Mouse (Mus musculus) ES-CJ7 (cell line): Measurements from ENCODE around the gene Men1.
"Not testable (repeated sequence)": the region's sequence is repeated elsewhere in the genome, so short reads cannot be mapped to it uniquely, and the experiment has no call there.

Source experiments
- DNase-seq: peaks from one replicate; pipeline ENCODE4 v3.0.0; 2011; ENCODE audit warnings: low read depth, low spot score

The Men1 gene

GRCm38 (mm10) chr19:6304787-6305516 is 29.8 kb upstream of the Men1 start:
- DNase-seq, result peak; percentile 92

DNA sequence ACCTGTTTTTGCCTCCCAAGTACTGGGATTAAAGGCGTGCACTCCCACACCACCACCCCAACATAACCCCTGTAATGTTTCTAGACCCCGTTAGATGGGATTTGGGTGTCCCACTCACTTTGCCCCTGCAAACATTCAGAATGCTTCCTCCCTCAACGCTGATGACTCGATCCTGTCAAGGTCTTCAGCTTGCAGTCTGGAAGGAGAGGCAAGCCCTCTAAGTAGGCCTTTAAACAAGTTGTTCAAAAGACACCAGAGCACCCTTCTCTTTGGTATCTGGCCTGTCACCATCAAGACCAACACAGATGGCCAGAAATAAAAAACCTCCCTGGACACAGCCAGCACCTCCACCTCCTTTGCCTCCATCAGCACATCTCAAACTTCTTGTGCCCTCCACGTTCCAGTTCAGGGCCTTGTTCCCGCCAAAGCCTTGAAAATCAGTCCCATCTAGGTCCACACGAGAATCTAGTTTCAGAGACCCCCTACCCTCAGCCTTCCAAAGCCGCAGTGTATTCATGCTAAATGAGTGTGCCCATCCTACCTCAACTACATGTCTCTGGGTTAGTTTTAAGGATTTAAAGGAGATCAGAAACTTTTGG is 29.2 kb upstream of the Men1 start:
- no peak for DNase-seq

DNA sequence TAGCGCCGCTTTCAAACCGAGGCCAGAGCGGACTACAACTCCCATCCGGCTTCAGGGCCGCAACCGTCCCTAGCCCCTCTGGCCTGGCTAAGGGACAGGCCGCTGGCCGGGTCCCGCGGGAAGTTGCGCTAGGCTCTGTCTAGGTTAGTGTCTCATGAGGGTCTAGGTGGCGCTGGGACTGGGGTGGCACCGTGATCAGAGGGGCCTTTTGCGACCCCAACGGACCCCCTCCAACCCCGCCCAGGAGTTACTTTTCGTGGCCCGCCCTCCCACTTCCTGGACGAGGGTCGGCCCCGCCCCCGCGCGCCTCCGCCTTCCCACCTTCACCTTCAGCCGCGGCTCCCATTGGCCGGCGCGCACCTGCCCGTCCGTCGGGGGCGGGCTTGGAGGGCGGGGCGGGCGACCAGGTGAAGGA is 28.6 kb upstream of the Men1 start, which contains the start of gene Cdc42bpg:
Cdc42bpg (plus strand) TSS at position 320 of the 415 bp plus-strand sequence.
- peak; percentile 87 for DNase-seq

DNA sequence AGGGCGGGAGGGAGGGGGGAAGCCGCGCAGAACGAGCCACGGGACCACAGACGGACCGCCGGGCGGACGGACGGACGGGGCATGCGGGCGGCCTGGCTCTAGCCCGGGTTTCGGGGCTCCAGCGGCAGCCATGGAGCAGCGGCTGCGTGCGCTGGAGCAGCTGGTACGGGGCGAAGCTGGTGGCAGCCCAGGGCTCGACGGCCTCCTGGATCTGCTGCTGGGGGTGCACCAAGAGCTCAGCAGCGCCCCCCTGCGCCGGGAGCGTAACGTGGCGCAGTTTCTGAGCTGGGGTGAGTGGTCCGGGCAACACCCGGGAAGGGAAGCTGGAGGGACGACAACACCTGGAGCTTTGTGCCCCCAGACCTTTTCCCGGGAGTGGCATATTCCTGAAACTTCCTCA is 28.2 kb upstream of the Men1 start:
- DNase-seq, result peak; percentile 90

- no peak for DNase-seq
Observed at GRCm38 (mm10) chr19:6307733-6308531, 26.8 kb upstream of the Men1 start.

GRCm38 (mm10) chr19:6310181-6310580 is 24.6 kb upstream of the Men1 start:
- DNase-seq, result no peak

- DNase-seq, result not testable (repeated sequence)
Observed at GRCm38 (mm10) chr19:6311783-6312182, 23.0 kb upstream of the Men1 start.

- no peak for DNase-seq
Observed at GRCm38 (mm10) chr19:6313796-6314195, 21.0 kb upstream of the Men1 start.

GRCm38 (mm10) chr19:6314513-6314912 is 20.3 kb upstream of the Men1 start:
- DNase-seq, result no peak

DNA sequence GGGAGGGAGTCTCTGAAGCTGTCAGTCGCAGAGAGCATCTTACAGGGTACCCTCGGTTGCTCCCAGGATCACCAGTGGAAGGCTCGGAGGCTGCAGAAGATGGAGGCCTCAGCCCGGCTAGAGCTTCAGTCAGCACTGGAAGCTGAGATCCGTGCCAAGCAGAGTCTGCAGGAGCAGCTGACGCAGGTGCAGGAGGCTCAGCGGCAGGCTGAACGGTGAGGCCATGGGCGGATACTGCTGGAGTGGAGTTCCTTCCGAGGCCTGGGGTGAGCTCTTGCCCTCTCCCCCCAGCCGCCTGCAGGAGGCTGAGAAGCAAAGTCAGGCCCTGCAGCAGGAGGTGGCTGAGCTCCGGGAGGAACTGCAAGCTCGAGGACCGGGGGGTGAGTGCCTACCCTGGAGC is 19.2 kb upstream of the Men1 start:
- DNase-seq, result no peak

DNA sequence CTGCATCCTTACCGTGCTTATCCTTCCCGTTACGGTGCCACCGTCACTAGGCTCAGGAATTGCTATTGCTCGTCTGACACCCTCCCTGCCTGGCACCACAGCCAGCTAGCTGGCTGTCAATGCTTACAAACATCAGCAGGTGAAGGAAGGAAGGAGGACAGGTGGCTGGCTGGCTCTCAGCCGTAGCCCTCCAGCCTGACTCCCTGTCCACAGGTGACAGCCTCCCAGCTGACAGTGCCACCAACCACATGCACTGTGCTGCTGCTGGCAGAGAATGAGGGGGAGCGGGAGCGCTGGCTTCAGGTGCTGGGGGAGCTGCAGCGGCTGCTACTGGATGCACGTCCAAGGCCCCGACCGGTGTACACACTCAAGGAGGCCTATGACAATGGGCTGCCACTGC is 16.6 kb upstream of the Men1 start:
- DNase-seq, result no peak

DNA sequence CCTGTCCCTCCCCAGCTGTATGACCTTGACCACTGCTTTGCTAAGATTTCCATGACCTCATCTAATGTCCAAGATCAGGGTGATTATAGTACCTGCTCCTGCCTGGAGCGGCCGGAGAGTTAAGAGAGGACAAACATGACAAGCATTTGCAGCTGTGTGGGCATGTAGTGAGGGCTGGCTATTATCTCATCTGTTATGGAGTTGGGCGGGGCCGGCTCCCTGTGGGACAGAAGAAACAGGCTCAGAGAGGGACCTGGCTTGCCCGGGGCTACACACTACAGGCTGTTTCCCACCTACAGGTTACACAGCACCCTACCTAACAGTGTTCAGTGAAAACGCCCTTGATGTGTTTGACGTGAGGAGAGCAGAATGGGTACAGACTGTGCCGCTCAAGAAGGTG is 13.4 kb upstream of the Men1 start:
- DNase-seq, result no peak

DNA sequence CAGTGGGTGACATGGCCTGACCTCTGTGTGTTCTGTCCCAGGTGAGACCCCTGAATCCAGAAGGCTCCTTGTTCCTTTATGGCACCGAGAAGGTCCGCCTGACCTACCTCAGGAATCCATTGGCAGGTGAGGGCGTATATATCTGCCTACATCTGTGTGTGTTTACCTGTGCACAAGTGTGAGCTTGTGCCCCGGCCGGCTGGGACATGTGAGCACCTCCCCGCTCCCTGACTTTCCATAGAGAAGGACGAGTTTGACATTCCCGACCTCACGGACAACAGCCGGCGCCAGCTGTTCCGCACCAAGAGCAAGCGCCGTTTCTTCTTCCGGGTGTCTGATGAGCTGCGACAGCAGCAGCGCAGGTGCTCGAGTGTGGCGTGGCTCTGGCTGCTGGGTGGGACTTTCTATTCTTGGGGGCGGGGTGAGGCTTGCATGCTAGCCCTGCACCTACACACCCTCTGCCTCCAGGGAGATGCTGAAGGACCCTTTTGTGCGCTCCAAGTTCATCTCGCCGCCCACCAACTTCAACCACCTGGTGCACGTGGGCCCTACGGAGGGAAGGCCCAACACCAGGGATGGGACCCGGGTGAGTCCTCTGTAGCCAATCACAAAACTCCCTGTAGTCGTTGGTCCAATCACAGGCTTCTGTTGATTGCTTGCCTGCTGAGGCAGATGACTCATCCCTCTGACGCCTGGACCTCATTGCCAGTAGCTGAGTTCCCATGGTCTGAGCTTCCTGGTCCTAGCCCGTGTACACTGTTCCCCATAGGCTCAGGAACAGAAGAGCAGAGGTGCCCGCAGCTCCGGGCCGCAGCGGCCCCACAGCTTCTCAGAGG is 12.8 kb upstream of the Men1 start:
- peak; percentile 90 for DNase-seq

DNA sequence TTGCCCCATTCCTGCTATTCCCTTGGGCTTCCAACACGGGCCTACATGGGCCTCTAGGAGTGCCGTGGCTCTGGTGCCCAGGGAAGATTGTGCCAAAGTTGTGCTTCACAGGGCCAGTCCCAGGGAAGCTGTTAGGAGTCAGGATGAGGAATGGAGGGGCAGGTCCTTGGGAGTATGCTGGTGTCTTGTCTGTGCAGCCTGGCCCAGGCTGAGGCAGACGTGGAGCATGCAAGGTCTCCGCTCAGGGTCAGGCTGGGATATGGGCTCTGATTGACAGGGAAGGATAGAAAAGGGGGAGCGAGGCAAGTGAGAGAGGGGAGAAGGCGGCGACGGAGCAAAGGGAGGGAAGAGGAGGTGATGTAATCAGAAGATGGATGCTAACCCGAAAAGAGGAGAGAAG is 10.0 kb upstream of the Men1 start:
- DNase-seq, result no peak

- no peak for DNase-seq
Observed at GRCm38 (mm10) chr19:6331178-6331577, 3.6 kb upstream of the Men1 start.

- peak; percentile 76 for DNase-seq
Observed at GRCm38 (mm10) chr19:6331719-6332516, 2.9 kb upstream of the Men1 start.

- DNase-seq, result no peak
Observed at GRCm38 (mm10) chr19:6333761-6334595, 801 bp upstream of the Men1 start.

DNA sequence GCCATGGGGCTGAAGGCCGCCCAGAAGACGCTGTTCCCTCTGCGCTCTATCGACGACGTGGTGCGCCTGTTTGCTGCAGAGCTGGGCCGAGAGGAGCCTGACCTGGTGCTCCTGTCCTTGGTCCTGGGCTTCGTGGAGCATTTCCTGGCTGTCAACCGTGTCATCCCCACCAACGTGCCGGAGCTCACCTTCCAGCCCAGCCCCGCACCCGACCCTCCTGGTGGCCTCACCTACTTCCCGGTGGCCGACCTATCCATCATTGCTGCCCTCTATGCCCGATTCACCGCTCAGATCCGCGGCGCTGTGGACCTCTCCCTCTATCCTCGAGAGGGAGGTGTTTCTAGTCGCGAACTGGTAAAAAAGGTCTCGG is 664 bp downstream of the Men1 start:
- no peak for DNase-seq

DNA sequence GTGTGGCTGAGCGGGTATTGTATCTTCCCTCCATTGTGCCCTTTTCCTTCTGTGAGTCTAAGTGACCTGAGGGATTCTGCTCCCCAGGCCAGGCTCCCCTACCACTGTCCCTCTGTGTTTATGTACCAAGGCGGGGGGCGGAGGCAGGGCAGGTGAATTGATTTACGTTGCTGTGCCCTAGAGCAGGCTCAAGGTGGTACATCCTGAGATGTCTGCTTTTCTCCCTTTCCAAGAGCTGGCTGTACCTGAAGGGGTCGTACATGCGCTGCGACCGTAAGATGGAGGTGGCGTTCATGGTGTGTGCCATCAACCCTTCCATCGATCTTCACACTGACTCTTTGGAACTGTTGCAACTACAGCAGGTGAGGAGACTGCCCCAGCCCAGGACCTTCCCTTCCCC is 2.1 kb downstream of the Men1 start:
- DNase-seq, result no peak

GRCm38 (mm10) chr19:6338171-6338570 is 3.4 kb downstream of the Men1 start:
- no peak for DNase-seq
